Comparison of ENCODE assay signal across 12 mouse cellular contexts in genomic region chr15:97989544-97989943, GRCm38 (mm10). TPM values are rescaled to one million over a fixed set of nuclear protein-coding genes. Genes with fewer than 3 reads are reported as not detected.
DNase-seq lines count a peak whose midpoint lies in the region; ATAC-seq lines count a peak whose summit lies in the region.
"Had no signal": no experiment of that assay in that cellular context is flagged by ENCODE, and none has a peak within 500 bp of the region (broad histone marks: within the 10 kb centered on the region; RNA-seq: fewer than 3 reads in every experiment).

No protein-coding gene starts in this region.

- H3K36me3 ChIP-seq in kidney, embryonic 14.5 days (ENCODE audit: control insufficient read depth, insufficient read depth, low read length) = no peaks in the 10 kb centered on the region; the same call in 1 of the 2 replicates
- peaks cover 94% of the 10 kb centered on the region for H3K36me3 ChIP-seq in embryonic facial prominence, embryonic 10.5 days (replicated peaks)
- no peaks in the 10 kb centered on the region for H3K36me3 ChIP-seq in hindbrain, embryonic 14.5 days (replicated peaks; ENCODE audit: control insufficient read depth, insufficient read depth)
- H3K36me3 ChIP-seq in midbrain, embryonic 16.5 days (ENCODE audit: control insufficient read depth, insufficient read depth, low read length) = no peaks in the 10 kb centered on the region
- H3K36me3 ChIP-seq: liver, embryonic 13.5 days had no signal

- no peak overlapping the region for H3K9ac ChIP-seq in kidney, embryonic 14.5 days (ENCODE audit: low read depth, low read length)
- no peak overlapping the region; the same call in 1 of the 2 replicates for H3K9ac ChIP-seq in hindbrain, embryonic 14.5 days
- no peak overlapping the region for H3K9ac ChIP-seq in midbrain, embryonic 16.5 days (ENCODE audit: low read depth, low read length)
- H3K9ac ChIP-seq: liver, embryonic 13.5 days had no signal

- H3K27ac ChIP-seq in kidney, embryonic 14.5 days (ENCODE audit: low read depth, low read length) = peak overlapping the region; percentile 86
- peak overlapping the region; percentile 95 for H3K27ac ChIP-seq in embryonic facial prominence, embryonic 10.5 days (replicated peaks)
- peak overlapping the region; percentile 69 for H3K27ac ChIP-seq in hindbrain, embryonic 14.5 days
- peak overlapping the region; percentile 59 for H3K27ac ChIP-seq in midbrain, embryonic 16.5 days (ENCODE audit: low read length)
- H3K27ac ChIP-seq: liver, embryonic 13.5 days had no signal

- no peak overlapping the region for H3K4me3 ChIP-seq in kidney, embryonic 14.5 days (ENCODE audit: low read length)
- H3K4me3 ChIP-seq in embryonic facial prominence, embryonic 10.5 days = peak overlapping the region; percentile 44
- H3K4me3 ChIP-seq in hindbrain, embryonic 14.5 days (replicated peaks; ENCODE audit: low read length) = no peak overlapping the region
- H3K4me3 ChIP-seq in midbrain, embryonic 16.5 days (ENCODE audit: low read depth, low read length) = no peak overlapping the region
- H3K4me3 ChIP-seq: liver, embryonic 13.5 days had no signal

- peaks cover 36% of the 10 kb centered on the region for H3K4me1 ChIP-seq in kidney, embryonic 14.5 days (ENCODE audit: control insufficient read depth, insufficient read depth, low read length)
- peaks cover 64% of the 10 kb centered on the region for H3K4me1 ChIP-seq in embryonic facial prominence, embryonic 10.5 days
- peaks cover 43% of the 10 kb centered on the region for H3K4me1 ChIP-seq in hindbrain, embryonic 14.5 days (replicated peaks; ENCODE audit: control insufficient read depth, insufficient read depth, low read length)
- peaks cover 40% of the 10 kb centered on the region for H3K4me1 ChIP-seq in midbrain, embryonic 16.5 days (ENCODE audit: control insufficient read depth, insufficient read depth, low read length)

- DNase-seq in kidney, adult 18-20 months = no peak
- DNase-seq in embryonic facial prominence, embryonic 10.5 days (ENCODE audit: low spot score) = peak; percentile 61
- no peak for DNase-seq in hindbrain, embryonic 14.5 days (ENCODE audit: low spot score)
- DNase-seq in cerebellum, adult 11-12 months = no peak
- DNase-seq in right cerebral cortex, postnatal 36 days (ENCODE audit: low spot score in 2 of 2) = no peak
- DNase-seq in adrenal gland, postnatal 36 days = no peak
- DNase-seq: layer of hippocampus, adult 9-11 months; liver, embryonic 13.5 days had no signal

- H3K27me3 ChIP-seq in kidney, embryonic 14.5 days (ENCODE audit: control insufficient read depth, insufficient read depth, low read length) = no peaks in the 10 kb centered on the region
- H3K27me3 ChIP-seq in embryonic facial prominence, embryonic 10.5 days (replicated peaks; ENCODE audit: low read depth, poor library complexity, severe bottlenecking) = no peaks in the 10 kb centered on the region
- H3K27me3 ChIP-seq in hindbrain, embryonic 14.5 days (ENCODE audit: control insufficient read depth, insufficient read depth, low read length) = no peaks in the 10 kb centered on the region
- H3K27me3 ChIP-seq in midbrain, embryonic 16.5 days (ENCODE audit: control insufficient read depth, insufficient read depth, low read depth, low read length) = no peaks in the 10 kb centered on the region
- H3K27me3 ChIP-seq: Patski had no signal

- no peaks in the 10 kb centered on the region for H3K9me3 ChIP-seq in kidney, embryonic 14.5 days (ENCODE audit: control insufficient read depth, low read length)
- no peaks in the 10 kb centered on the region for H3K9me3 ChIP-seq in embryonic facial prominence, embryonic 10.5 days
- no peaks in the 10 kb centered on the region for H3K9me3 ChIP-seq in hindbrain, embryonic 14.5 days (ENCODE audit: control insufficient read depth, low read length)
- no peaks in the 10 kb centered on the region; the same call in 1 of the 2 replicates for H3K9me3 ChIP-seq in midbrain, embryonic 16.5 days (replicated peaks; ENCODE audit: control insufficient read depth, low read length, poor library complexity, severe bottlenecking)
- H3K9me3 ChIP-seq: liver, embryonic 13.5 days had no signal

- no peak for ATAC-seq in kidney, embryonic 14.5 days (ENCODE audit: low FRiP score, low TSS enrichment)
- no peak for ATAC-seq in hindbrain, embryonic 14.5 days (ENCODE audit: low FRiP score)
- no peak for ATAC-seq in midbrain, embryonic 16.5 days
- ATAC-seq: intestine, embryonic 16.5 days; Patski had no signal

- 10% methylated on average over 1 of the region's 1 CpGs for WGBS in kidney, embryonic 14.5 days
- WGBS in embryonic facial prominence, embryonic 10.5 days = 7% methylated on average over 1 of the region's 1 CpGs
- 13% methylated on average over 1 of the region's 1 CpGs for WGBS in hindbrain, embryonic 14.5 days
- WGBS in midbrain, embryonic 16.5 days = 20% methylated on average over 1 of the region's 1 CpGs

- H3K4me2 ChIP-seq in kidney, embryonic 14.5 days (replicated peaks; ENCODE audit: low read depth, low read length) = 0 out of 2 replicates have a peak overlapping the region, but pooled peaks have one; percentile 4
- H3K4me2 ChIP-seq in hindbrain, embryonic 14.5 days (replicated peaks) = no peak overlapping the region
- no peak overlapping the region for H3K4me2 ChIP-seq in midbrain, embryonic 16.5 days (ENCODE audit: low read length)
- H3K4me2 ChIP-seq: liver, embryonic 13.5 days had no signal

RNA-seq across cellular contexts. Expression of gene Col2a1, which starts 15.0 kb away (rescaled TPM):
- polyA plus RNA-seq in kidney, embryonic 14.5 days (2014; fragmentation: Nextera tagmentation; extraction: Ambion mirVana) = 13.8 and 23.9 TPM in 2 replicates
- 271 and 282 TPM in 2 replicates for polyA plus RNA-seq in embryonic facial prominence, embryonic 10.5 days (2016; fragmentation: Nextera tagmentation; extraction: Ambion mirVana)
- polyA plus RNA-seq in hindbrain, embryonic 14.5 days (2014; fragmentation: Nextera tagmentation; extraction: Ambion mirVana) = 24.0 and 30.8 TPM in 2 replicates
- polyA plus RNA-seq in midbrain, embryonic 16.5 days (2015; fragmentation: Nextera tagmentation; extraction: Ambion mirVana) = 22.6 and 34.8 TPM in 2 replicates
- total RNA-seq in adrenal gland, postnatal 36 days (2021) = not detected

RNA-seq across cellular contexts. Expression of gene Tmem106c, which starts 25.5 kb away (rescaled TPM):
- 40.9 and 44.9 TPM in 2 replicates for polyA plus RNA-seq in kidney, embryonic 14.5 days (2014; fragmentation: Nextera tagmentation; extraction: Ambion mirVana)
- polyA plus RNA-seq in embryonic facial prominence, embryonic 10.5 days (2016; fragmentation: Nextera tagmentation; extraction: Ambion mirVana) = 36.0 and 38.1 TPM in 2 replicates
- 54.9 and 58.0 TPM in 2 replicates for polyA plus RNA-seq in hindbrain, embryonic 14.5 days (2014; fragmentation: Nextera tagmentation; extraction: Ambion mirVana)
- polyA plus RNA-seq in midbrain, embryonic 16.5 days (2015; fragmentation: Nextera tagmentation; extraction: Ambion mirVana) = 52.5 and 57.2 TPM in 2 replicates
- 10 to 100 TPM; 50.6 to 61.7 TPM for total RNA-seq in adrenal gland, postnatal 36 days (2021)
